Mouse (Mus musculus): ENCODE data around the gene Hs3st3a1.

Hs3st3a1 gene

DNA sequence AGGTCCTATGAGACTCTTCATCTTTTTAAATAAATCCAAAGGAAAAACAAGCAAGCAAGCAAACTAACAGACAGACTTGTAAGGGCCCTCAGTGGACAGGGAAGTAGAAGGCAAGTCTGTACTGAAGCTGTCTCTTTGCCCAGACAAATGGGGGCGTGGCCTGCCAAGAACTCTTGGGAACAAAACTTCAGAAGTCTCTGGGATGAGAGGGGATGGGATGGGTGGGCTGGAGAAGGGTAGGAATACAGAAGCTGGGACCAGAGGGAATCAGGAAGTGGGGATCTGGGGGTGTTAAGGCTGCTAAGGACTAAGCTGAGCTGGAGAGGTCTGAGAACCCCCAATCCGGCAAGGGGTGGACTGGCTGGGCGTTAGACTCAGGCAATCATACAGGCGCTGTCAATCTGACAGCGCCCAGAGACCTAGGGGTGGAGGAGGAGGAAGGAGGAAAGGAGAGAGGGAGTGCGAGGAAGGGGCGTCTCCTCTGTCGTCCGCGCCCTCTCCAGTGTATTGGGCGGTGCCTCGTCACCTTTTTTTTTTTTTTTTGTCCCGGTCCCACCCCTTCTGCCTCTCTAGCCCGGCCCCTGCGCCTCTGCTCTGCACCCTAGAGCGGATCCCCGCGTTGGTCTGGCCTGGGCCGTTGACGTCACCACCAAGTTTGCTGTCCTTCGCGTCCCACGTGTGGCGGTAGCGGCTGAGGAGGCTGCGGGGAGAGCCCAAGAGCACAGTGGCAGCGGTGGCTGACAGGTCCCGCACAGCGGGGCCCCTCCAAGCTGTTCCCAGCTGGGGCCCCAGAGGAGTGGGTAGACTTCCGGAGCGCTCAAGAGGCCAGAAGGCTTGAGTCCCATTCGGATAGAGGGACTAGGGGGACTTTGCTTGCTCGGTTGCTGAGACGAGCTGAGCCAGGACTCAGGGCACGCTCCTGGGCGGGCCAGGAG, at the start of gene Hs3st3a1:
Gene Hs3st3a1 (plus strand): TSS at position 722 of the 935 bp plus-strand sequence.
- DNase-seq (ENCODE audit: low spot score in 2 of 2): peak; percentile 4 to 12

DNA sequence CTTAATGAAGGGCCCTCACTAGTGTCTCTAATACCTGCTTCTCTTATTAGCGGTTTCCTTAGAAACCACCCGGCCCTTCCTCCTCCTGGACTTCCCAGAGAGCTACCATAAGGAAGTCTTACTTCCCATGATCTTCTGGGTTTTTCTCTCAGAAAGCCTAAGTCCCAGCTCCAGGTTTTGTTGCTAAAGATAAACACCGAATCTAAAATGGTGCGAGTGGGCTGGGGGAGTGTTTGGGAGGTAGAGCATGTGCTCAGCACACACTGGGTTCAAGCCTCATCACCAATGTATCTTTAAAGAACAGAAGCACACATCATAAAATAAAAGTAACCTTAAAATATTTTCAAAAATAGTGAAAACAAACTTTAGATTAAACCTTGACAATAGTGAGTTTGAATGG, 48.8 kb upstream of the Hs3st3a1 start:
- DNase-seq (ENCODE audit: low spot score in 2 of 2): no peak

DNA sequence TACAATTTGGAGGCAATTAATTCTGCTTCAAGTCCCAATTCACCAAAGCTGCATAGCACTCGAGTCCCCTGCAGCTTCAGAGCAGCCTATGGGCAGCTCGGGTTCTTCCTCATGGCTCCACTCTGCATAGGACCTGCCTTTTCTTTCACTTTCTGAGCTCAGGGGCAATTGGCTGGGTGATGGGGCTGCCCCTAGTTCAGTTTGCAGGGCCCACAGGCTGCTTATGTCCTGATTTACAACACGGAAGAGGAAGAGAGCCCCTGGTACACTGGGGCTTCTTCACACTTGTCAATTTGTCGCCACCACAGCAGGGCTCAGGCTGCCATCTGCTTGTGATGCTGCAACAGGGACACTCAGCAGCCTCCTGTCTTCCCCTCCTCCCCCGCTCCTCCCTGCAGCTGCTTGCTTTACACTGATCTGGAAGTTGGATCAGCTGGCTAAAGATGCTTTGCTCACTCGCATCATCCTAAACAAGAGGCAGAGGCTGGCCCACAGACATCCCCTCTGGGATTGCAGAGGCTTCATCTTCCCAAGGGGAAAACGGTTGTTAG, 38.7 kb upstream of the Hs3st3a1 start:
- DNase-seq (ENCODE audit: low spot score in 2 of 2): peak; percentile 46 to 64

GRCm38 (mm10) chr11:64396949-64397348, 38.2 kb upstream of the Hs3st3a1 start:
- DNase-seq (ENCODE audit: low spot score in 2 of 2): no peak

- no peak for DNase-seq (ENCODE audit: low spot score in 2 of 2)
These were observed 37.5 kb upstream of the Hs3st3a1 start for GRCm38 (mm10) chr11:64397612-64398011.

DNA sequence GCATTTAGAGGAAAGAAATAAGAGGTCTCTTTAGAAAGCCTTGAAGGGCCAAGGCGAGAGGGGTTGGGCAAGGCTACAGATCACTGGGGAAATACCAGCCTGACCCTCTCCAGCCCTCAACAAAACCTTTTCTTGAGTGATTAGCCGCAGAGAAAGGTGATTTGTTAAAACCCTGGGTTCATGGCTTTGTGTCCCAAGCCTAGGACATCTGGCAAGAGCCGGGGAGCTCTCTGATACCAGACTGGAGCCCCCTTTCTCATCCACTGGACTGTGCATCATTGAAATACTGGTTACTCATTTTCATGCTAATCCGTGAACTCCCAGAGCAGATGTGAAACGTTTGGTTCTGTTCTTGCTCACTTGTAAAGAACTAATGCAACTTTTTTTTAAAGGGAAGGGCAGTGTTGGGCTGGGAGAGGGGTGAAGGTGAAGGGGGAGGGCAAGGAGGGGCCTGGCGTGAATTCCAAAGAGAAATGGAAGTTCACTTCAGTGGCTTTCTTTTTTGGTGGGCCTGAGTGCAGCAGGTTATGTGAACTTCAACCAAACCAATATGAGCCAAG, 34.5 kb upstream of the Hs3st3a1 start:
- DNase-seq (ENCODE audit: low spot score in 2 of 2): no peak

DNA sequence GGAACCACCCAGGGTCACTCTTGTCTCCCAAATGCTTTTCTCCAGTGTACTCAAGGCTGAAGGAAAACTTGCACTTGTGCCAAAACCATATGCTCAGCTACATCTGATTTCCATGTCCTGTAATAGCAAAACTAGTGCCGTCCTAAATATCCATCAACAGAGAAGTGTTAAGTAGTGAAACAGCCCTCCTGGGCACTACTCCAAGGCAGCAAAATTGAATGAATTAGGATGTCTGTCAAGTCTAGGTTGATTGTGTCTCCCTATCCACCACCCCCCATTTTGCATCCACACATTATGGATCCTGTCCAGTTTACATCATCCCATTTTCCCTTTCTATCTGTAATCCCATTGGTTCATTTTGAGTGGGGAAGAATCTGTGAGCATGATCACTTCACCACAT, 16.2 kb upstream of the Hs3st3a1 start:
- DNase-seq (ENCODE audit: low spot score in 2 of 2): no peak

DNA sequence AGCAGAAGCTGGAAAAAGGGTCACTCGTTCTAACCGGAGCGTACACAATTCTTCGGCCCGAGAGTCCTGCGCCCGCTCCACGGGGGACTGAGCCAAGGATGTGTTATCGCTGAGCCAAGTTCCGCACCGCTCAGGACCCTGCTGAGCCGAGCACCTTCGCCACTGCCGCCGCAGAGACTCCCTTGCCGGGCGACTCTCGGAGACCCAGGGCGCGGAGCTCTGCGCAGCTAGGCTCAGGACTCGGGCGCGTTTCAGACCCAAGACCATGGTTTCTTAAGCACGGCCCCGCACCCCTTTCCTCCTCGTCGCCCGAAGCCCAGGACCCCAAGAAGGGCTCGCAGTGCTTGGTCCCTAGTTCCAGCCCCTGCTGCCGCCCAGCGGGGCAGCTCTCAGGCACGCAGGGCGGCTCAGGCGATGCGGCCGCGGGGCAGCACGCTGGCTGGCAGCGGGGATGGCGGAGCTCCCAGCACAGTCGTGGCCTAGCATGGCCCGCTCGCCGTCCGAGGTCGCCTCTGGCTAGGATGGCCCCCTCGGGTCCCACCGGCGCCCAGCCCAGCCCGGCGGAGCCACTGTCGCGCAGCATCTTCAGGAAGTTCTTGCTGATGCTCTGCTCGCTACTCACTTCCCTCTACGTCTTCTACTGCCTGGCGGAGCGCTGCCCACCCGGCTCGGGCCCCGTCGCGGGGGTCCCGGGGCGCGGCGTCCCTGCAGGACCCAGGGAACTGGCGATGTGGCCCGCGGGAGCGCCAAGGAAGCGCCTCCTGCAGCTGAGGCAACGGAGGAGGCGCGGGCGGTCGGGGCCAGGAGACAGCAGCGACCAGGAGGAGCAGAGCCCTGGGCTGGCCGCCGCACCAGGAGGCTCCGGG, 647 bp downstream of the Hs3st3a1 start:
- peak; percentile 6 to 8 for DNase-seq (ENCODE audit: low spot score in 2 of 2)

DNA sequence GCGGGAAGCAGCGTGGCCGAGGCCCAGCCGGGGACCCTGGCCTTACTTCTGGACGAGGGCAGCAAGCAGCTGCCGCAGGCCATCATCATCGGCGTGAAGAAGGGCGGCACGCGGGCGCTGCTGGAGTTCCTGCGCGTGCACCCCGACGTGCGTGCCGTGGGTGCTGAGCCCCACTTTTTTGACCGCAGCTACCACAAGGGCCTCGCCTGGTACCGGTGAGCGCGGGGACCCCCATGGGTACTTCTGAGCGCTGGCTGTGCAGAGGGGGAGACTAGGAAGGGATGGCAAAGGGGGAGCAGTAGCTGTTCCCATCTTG, 1.2 kb downstream of the Hs3st3a1 start, which contains the start of gene F930015N05Rik:
Gene F930015N05Rik (minus strand): TSS at position 242 of the 316 bp plus-strand sequence.
- no peak for DNase-seq (ENCODE audit: low spot score in 2 of 2)

DNA sequence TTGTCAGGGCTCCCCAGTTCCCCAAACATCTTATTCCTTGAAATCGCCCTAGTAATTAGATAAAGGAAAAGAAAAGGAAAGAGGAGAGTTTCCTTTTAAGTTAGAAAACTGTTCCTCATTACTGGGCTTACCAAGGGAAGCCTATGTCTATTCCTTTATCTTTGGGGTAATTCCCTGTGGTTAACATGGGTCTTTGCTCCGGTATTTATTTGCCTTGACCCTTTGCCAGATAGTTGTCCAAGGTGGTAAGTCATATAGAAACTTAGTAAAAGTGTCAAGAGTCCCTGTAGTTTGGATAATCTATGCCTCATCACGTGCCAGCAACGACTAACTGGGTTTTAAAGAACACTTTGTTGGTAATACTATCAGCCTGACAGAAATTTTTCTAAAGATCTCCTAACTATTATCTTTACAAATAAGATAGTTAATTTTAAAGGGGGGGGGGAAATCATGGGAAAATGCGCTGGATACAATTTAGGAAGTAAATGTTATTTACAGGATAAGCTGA, 1.7 kb downstream of the Hs3st3a1 start:
- DNase-seq (ENCODE audit: low spot score in 2 of 2): no peak

GRCm38 (mm10) chr11:64437721-64438120, 2.6 kb downstream of the Hs3st3a1 start:
- no peak for DNase-seq (ENCODE audit: low spot score in 2 of 2)

GRCm38 (mm10) chr11:64438909-64439308, 3.8 kb downstream of the Hs3st3a1 start:
- no peak for DNase-seq (ENCODE audit: low spot score in 2 of 2)

DNA sequence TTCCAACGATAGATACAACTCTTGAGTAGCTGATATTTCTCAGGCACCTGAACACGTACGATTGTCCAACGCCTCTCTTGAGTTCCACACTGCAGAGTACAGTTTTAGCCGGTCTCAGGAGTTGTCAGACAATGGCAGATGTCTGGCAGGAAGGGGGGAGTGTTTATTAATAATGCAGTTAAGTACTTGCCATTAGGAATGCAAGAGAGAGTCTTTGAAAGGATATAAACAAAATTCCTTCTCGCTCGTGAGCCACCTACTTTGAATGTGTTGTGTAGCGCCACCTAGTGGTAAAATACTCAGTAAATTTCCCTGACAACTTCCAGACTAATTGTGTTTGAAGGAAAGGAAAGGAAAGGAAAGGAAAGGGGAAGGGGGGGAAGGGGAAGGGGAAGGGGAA, 7.0 kb downstream of the Hs3st3a1 start:
- no peak for DNase-seq (ENCODE audit: low spot score in 2 of 2)

- DNase-seq (ENCODE audit: low spot score in 2 of 2): no peak
These were observed 7.6 kb downstream of the Hs3st3a1 start for GRCm38 (mm10) chr11:64442701-64443100.

GRCm38 (mm10) chr11:64445227-64445626, 10.1 kb downstream of the Hs3st3a1 start:
- DNase-seq (ENCODE audit: low spot score in 2 of 2): no peak

DNA sequence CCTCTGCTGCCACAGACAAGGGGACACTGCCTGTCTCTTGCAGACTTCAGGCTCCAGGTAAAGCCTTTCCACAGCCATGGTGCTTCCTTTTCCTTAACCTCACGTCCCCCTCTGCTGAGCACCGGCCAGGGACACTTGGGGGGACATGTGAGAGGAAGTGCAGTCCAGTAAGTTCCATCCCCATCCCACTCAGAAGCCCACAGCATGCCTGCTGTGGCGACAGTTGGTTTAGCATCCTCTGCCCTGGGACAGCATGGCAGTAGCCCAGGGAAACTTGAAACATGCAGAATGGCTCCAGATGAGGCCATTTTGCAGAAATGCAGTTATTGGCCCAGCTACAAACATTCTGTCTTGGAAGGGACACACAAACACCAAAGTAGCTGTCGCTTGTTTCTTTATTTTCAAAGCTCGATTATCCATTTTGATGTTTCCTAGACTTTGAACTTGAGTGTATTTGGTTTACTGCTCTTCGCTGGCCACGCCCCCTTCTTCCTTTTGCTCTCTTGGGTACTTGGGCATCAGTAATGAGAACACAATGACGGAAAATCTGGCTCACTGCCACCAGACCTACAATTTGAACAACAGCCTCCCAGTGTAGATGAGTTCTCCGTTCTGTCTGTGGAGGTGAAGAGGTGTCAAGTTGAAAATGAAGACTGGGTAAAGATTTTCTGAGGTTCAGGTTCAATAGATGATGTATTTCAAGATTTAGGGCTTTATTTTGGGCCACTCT, 13.6 kb downstream of the Hs3st3a1 start:
- DNase-seq (ENCODE audit: low spot score in 2 of 2): no peak

DNA sequence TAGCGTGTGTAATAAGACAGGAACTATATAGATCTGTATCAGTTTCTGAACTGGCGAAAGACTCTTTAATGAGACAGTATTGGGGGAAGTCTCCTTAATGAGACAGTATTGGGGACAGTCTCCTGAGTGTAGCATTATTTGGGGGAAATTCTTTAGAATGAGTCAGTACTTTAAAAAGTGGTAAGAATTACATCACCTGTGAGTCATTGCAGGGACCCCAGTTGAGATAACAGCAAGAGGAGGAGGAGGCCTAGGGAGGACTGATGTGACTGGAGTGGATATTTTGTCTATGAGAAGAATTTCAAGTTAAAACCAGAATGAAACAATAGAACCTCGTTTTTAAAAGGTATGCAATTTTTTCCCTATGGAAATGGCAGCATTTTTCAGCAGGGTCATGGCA, 26.6 kb downstream of the Hs3st3a1 start:
- no peak for DNase-seq (ENCODE audit: low spot score in 2 of 2)

DNA sequence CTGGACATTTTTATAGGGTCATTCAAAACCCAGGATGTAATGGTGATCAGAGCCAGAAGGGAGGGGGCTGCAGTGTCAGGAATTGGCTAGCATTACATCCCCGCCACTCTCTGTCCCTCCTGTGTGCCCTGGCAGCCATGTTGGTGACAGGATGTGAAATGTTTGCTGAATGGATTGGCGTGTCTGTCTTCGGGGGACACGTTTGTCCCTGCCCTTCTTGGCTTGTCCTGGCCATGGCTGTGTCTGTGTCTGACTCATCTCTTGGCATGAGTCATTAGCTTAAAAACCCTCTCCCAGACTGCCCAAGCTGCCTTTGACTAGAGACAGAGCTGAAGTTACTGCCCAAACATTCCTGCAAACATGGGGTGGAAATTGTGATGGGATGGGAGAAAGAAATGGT, 33.6 kb downstream of the Hs3st3a1 start:
- DNase-seq (ENCODE audit: low spot score in 2 of 2): no peak

DNA sequence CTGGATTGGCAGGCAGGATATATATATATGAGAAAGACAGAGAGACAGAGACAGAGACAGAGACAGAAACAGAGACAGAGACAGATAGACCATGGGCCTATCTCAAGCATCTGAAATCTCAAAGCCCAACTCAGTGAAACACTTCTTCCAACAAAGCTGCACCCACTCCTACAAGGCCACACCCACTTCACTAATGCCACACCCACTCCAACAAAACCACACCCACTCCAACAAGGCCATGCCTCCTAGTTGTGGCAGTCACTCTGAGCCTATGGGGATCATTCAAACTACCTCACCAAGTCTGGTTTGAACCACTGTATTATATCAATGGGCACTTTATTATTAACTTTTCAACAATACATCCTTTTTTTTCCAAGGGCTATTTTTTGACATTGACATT, 35.6 kb downstream of the Hs3st3a1 start:
- no peak for DNase-seq (ENCODE audit: low spot score in 2 of 2)

- DNase-seq (ENCODE audit: low spot score in 2 of 2): no peak
These were observed 38.5 kb downstream of the Hs3st3a1 start for GRCm38 (mm10) chr11:64473679-64474078.

DNA sequence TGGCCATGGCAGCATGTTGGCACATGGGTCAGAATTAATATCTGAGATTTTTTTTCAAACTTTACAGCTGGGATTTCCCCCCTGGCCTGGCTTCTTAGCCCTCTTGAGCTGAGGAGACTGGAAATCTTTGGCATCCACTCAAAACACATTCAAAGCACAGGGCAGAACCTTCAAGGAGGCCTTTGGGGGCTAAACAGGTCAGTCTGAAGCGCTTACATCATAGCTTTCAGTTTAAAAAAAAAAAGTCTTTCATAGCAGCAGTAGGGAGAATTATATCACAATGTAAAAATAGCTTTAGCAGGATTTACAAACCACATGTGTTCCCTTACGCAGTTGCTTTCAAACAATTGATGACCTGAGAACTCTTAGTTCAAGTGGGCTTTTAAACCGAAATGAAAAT, 46.3 kb downstream of the Hs3st3a1 start:
- no peak for DNase-seq (ENCODE audit: low spot score in 2 of 2)
